Mouse (Mus musculus): Measurements from ENCODE around the gene Nabp1. TPM values are rescaled to one million over a fixed set of nuclear protein-coding genes. Genes with fewer than 3 reads are reported as not detected.

Gene Nabp1
- total RNA-seq (2021): 10 to 100 TPM; 33.1 to 36.1 TPM

DNA sequence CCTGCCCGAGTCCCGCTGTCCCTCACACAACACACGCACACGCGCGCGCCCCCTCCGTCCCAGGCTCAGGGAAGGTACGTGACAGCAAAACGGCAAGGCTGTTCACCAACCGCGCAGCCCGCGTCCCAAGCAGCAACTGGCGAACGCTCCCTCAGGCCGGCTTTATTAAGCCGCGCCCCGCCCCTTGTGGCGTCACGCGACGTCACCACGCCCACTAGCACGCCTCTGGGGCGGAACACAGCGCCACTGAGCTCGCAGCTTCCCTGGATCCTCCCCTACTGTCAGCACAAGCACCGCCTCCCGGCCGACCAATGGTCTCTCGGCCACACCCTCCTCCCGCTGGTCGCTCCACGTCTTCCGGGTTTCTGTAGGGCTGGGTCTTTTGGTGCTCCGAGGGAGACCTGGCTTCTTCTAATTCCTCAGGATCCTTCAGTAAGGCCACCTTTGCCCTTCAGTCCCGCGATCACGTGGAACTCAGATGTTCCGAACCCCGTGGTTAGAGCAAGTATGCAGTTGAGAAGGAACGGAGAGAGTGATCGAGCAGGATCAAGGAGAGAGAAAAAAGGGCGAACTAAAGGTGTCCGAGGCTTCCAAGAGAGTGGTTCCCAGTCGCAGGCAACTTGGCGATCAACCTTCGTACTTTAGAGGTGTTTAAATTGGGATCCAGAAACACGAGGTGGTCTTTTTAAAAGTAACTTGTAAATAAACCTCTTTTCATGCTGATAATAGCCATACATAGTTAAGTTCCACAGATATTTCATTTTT lies at the start of gene Nabp1:
Nabp1 (minus strand) TSS at position 164 of the 765 bp plus-strand sequence.
- intact Hi-C loops (cut with DNase I): loop anchor here (5.0 kb wide), 2 partner anchors 39 to 54 kb away; no protein-coding TSS in a partner anchor
- DNase-seq: peak; percentile 99

DNA sequence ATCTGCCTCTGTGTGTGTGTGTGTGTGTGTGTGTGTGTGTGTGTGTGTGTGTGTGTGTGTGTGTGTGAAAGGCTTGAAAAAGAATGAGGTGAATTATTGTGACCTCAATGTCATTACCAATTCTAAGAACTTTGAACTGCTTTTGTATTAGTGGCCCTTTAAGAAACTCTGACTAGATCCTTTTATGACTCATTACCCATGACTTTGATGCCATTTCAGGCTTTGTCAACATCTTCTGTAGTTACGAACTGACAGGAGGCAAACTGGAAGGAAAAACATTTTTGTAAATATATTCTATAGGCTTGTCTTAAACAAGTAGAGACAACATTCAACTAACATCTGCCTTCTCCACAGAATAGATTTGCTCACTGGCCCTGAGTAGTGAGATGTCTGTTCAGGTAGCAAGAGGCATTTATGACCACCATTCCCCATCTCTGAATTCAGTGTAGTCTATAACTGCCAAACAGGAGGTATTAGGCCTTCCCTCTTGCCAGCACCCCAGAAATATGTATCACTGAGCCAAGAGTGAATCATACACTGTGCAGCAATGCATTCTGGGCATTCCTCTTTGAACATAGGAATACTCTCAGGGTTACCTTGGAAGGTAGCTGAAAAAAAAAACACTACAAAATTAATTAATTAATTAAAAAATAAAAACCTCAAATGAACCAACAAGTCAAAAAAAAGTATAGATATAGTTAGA lies 47.5 kb upstream of the Nabp1 start:
- DNase-seq: no peak
- intact Hi-C loops (cut with DNase I): no loop called here

- no peak for DNase-seq
- intact Hi-C loops (cut with DNase I): no loop called here
These were observed 43.4 kb upstream of the Nabp1 start for GRCm38 (mm10) chr1:51521651-51522050.

DNA sequence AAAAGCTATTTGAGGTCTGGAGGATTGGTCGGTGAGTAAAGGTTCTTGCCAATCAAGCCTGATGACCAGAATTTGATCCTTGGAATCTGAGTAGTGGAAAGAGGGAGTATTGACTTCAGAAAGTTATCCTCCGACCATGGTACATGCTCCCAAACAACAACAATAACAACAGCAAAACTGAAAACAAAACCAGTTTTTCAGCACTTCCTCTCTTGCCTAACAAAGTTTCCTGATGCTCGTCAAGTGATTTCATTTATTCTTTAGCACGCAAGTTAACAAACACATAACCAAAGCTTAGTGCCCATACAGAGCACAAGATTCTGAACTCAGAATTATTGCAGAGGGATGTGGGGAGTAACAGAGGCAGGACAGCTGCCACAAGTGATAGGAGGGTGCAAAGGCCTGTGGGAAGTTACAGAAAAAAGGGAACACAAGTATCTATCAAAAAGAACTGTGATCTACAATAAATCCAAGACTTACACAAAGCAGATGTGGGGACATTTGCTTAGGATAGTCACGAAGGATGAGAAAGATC lies 42.1 kb upstream of the Nabp1 start:
- intact Hi-C loops (cut with DNase I): no loop called here
- DNase-seq: no peak

DNA sequence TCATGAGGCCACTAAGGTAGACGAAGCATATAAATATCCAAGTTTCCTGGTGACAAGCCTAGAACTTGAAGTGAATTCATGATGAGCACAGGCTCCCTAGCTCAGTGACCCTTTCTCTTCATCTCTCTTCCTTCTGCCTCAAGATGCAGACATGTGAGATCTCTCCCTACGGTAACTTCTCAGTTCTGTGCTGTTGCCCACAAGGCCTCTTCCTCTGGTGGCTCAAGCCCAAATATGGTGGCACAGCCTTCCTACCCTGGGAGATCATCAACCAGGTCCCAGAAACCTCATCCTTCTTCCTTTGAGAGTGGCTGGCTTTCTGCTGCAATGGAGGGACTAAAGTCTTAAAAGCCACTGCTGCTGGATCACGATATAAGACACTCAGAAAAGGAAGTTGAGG lies 40.9 kb upstream of the Nabp1 start:
- DNase-seq: no peak
- intact Hi-C loops (cut with DNase I): loop anchor here (5.0 kb wide), 1 partner anchor 42 kb away; the partner anchor contains the start of gene Nabp1

DNA sequence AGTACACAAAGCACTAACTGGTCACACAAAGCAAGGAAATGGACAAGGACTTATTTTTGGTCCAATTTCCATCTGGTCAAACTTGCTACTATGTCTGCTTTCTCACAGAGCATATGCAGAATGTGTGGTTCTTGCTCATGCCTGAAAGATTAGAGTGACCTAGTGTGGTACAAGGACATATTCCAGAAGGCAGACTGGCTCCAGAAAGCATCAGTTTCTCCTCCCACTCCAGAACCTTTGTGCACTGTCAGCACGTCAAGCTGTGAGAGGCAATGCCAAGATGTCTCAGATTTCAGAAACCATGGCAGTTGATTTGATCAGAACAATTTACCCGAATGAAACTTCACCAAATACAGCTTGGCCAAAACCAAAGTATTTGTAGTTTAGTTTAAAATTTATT lies 37.4 kb upstream of the Nabp1 start:
- peak; percentile 32 to 35 for DNase-seq
- intact Hi-C loops (cut with DNase I): loop anchor here (5.0 kb wide), 1 partner anchor 38 kb away; the partner anchor contains the start of gene Nabp1

GRCm38 (mm10) chr1:51515041-51515440 lies 36.8 kb upstream of the Nabp1 start:
- DNase-seq: peak; percentile 69 to 73
- intact Hi-C loops (cut with DNase I): loop anchor here (5.0 kb wide), 1 partner anchor 38 kb away; the partner anchor contains the start of gene Nabp1

- intact Hi-C loops (cut with DNase I): no loop called here
- DNase-seq: peak; percentile 31 to 35
These were observed 36.2 kb upstream of the Nabp1 start for GRCm38 (mm10) chr1:51514379-51514778.

GRCm38 (mm10) chr1:51513059-51513713 lies 35.0 kb upstream of the Nabp1 start:
- intact Hi-C loops (cut with DNase I): no loop called here
- no peak for DNase-seq

GRCm38 (mm10) chr1:51512326-51512725 lies 34.1 kb upstream of the Nabp1 start:
- intact Hi-C loops (cut with DNase I): no loop called here
- no peak for DNase-seq

DNA sequence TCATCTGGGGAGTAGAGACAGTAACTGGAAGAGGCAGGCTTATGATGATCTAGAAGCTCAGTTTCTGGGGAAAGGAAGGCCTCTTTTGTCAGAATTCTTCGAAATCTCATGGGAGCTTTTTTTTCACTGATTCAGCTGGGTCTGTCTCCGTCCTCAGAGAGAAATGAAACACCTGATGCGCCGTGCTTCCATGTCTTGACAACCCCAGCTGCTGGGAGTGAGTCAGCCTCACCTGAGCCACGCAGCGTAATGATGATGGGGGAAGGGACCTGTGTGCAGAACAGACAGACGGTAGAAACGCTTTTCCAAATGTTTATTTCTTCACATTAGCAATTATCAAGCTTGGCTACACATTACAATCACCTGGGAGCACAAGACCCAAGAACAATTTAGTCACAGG lies 31.6 kb upstream of the Nabp1 start:
- no peak for DNase-seq
- intact Hi-C loops (cut with DNase I): no loop called here

DNA sequence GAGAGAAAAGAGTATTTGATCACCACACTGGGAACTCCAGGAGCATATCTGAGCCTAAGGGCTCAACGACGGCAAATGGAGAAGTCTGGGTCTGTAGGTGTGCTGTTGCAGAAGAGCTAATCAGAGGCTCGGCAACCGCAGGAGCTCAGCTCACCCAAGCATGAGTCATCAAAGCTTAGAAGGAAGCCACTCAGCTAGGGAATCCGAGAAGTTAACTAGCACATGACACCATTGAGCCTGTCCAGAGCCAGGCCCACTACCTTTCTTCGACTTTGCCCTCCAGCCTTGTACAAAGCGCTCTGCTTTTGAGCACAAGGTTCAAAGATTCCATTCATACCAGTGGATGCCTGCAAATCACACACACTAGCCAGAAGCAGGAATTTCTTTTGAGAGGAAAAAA lies 30.9 kb upstream of the Nabp1 start:
- DNase-seq: peak; percentile 23 to 40
- intact Hi-C loops (cut with DNase I): no loop called here

GRCm38 (mm10) chr1:51508543-51508942 lies 30.3 kb upstream of the Nabp1 start:
- no peak for DNase-seq
- intact Hi-C loops (cut with DNase I): no loop called here

GRCm38 (mm10) chr1:51507436-51507835 lies 29.2 kb upstream of the Nabp1 start:
- DNase-seq: no peak
- intact Hi-C loops (cut with DNase I): no loop called here

- DNase-seq: no peak
- intact Hi-C loops (cut with DNase I): no loop called here
These were observed 28.0 kb upstream of the Nabp1 start for GRCm38 (mm10) chr1:51506236-51506635.

- DNase-seq: no peak
- intact Hi-C loops (cut with DNase I): no loop called here
These were observed 27.4 kb upstream of the Nabp1 start for GRCm38 (mm10) chr1:51505632-51506031.

DNA sequence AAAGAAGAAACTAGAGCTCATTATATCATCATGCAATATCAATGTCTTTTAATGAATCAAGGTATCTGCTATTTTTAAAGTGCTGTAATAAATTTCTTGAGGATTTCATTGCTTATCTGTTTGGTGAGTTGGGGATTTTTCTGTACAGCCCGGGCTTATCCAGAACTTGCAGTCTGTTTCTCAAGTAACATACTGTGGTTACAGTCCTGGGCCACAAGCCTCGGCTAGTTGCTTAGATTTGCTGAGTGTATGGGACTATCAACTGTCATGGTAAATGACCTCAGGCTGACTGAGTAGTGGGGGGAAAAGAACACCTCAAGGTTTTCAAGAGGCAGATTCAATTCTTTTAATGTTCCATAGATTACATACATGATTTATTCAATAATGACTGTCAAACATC lies 24.8 kb upstream of the Nabp1 start:
- intact Hi-C loops (cut with DNase I): no loop called here
- DNase-seq: no peak

DNA sequence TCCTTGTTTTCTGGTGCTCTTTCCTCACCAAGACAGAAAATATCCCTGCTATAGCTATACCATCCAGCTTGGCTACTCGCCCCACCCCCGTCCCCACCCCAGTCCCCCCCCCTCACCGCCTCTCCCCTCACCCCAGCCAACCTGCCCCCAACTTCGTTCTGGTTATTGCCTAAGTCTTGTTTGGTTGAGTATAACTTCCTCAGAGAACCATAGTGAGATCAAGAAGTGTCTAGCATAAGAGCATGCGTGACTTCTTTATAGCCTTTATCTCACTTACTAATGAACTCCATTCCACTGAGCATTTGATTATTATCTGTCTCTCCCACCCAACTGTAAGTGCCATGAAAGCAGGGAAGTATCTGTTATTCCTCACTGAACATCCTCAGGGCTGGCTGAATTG lies 24.1 kb upstream of the Nabp1 start:
- intact Hi-C loops (cut with DNase I): no loop called here
- no peak for DNase-seq

DNA sequence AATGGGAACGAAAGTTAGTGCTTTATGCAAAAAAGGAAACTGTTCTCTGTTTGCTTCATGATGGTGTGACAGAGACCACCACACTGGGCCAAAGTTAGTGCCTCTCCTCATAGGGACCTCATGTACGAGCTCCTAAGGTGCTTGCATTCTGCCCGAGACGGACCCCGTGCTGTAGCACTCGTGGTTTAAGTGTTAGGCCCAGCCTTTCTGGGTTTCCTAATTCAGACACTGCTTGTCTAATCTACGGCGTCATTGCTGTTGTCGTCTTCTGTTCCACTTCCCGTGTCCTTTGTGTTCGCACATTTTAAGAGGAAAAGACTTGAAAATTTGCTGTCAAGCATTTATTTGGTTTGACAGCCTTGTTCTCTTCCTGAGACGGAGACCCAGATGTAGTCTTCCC lies 23.0 kb upstream of the Nabp1 start:
- intact Hi-C loops (cut with DNase I): no loop called here
- no peak for DNase-seq

- DNase-seq: no peak
- intact Hi-C loops (cut with DNase I): no loop called here
These were observed 20.4 kb upstream of the Nabp1 start for GRCm38 (mm10) chr1:51498601-51499098.

DNA sequence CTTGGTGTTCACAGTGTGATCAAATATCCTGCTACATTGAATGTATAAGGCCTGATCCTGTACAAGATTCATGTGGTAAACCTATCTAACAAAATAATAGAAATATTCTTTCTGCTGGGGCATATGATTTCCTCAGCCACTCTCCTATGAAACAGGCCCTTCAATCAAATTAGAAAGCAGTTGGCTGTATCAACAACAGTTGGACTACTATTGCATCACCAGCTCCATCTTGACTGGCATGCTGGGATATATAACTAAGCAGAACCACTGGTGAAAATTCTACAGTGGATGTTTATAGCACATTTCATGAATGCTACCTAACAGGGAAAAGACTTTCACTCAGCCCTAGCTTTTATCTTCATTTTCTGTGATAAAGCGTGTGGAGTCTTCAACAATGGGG lies 17.9 kb upstream of the Nabp1 start:
- intact Hi-C loops (cut with DNase I): no loop called here

More for the DNA sequence above, 17.9 kb upstream of the Nabp1 start:
- no peak for DNase-seq
